Mouse (Mus musculus) kidney, postnatal 10 days (tissue): ENCODE measurements at regions not wholly inside any gene's neighbourhood (a gene's known extent, or its start where the extent isn't known, plus 50 kb on each side); places are given as distances from the start of the nearest gene placed in this dataset.
A peak's percentile ranks its signal among the peaks of the same experiment; 100 is the strongest.

Experiments used
- DNase-seq: peaks from one replicate; pipeline ENCODE4 v3.0.0; 2021; ENCODE audit warnings: mixed read lengths

- peak; percentile 84 for DNase-seq
Measured at GRCm38 (mm10) chr9:63896073-63896807, 125.6 kb downstream of the Smad6 start.

GRCm38 (mm10) chr9:63892235-63892971, 129.5 kb downstream of the Smad6 start:
- DNase-seq = no peak

GRCm38 (mm10) chr9:63890717-63891116, 131.1 kb downstream of the Smad6 start:
- DNase-seq = peak; percentile 52

GRCm38 (mm10) chr9:63889570-63889969, 131.8 kb upstream of the Smad3 start:
- DNase-seq = no peak

- no peak for DNase-seq
Measured at GRCm38 (mm10) chr9:63884971-63885370, 127.2 kb upstream of the Smad3 start.

GRCm38 (mm10) chr9:63883738-63884520, 126.1 kb upstream of the Smad3 start:
- no peak for DNase-seq

GRCm38 (mm10) chr9:63881692-63882091, 123.9 kb upstream of the Smad3 start:
- no peak for DNase-seq

- peak; percentile 36 for DNase-seq
Measured at GRCm38 (mm10) chr9:63881261-63881563, 123.4 kb upstream of the Smad3 start.

GRCm38 (mm10) chr9:63880487-63881260, 122.9 kb upstream of the Smad3 start:
- no peak for DNase-seq

GRCm38 (mm10) chr9:63879710-63880428, 122.1 kb upstream of the Smad3 start:
- no peak for DNase-seq

- DNase-seq = no peak
Measured at GRCm38 (mm10) chr9:63877864-63878263, 120.1 kb upstream of the Smad3 start.

GRCm38 (mm10) chr9:63876886-63877285, 119.1 kb upstream of the Smad3 start:
- DNase-seq = no peak

GRCm38 (mm10) chr9:63876023-63876422, 118.2 kb upstream of the Smad3 start:
- DNase-seq = no peak

GRCm38 (mm10) chr9:63875193-63875592, 117.4 kb upstream of the Smad3 start:
- no peak for DNase-seq

GRCm38 (mm10) chr9:63864350-63864749, 106.6 kb upstream of the Smad3 start:
- no peak for DNase-seq

- DNase-seq = no peak
Measured at GRCm38 (mm10) chr9:63863328-63863727, 105.5 kb upstream of the Smad3 start.

- peak; percentile 45 for DNase-seq
Measured at GRCm38 (mm10) chr9:63862427-63862826, 104.6 kb upstream of the Smad3 start.

- no peak for DNase-seq
Measured at GRCm38 (mm10) chr9:63861418-63861817, 103.6 kb upstream of the Smad3 start.

- DNase-seq = no peak
Measured at GRCm38 (mm10) chr9:63860196-63860595, 102.4 kb upstream of the Smad3 start.

GRCm38 (mm10) chr9:63856065-63856736, 98.4 kb upstream of the Smad3 start:
- DNase-seq = peak; percentile 67

- DNase-seq = peak; percentile 14
Measured at GRCm38 (mm10) chr9:63851809-63852208, 94.0 kb upstream of the Smad3 start.

- DNase-seq = no peak
Measured at GRCm38 (mm10) chr9:63850316-63850693, 92.5 kb upstream of the Smad3 start.
